Mouse (Mus musculus): ENCODE results near the gene Atp5c1.

Gene Atp5c1

DNA sequence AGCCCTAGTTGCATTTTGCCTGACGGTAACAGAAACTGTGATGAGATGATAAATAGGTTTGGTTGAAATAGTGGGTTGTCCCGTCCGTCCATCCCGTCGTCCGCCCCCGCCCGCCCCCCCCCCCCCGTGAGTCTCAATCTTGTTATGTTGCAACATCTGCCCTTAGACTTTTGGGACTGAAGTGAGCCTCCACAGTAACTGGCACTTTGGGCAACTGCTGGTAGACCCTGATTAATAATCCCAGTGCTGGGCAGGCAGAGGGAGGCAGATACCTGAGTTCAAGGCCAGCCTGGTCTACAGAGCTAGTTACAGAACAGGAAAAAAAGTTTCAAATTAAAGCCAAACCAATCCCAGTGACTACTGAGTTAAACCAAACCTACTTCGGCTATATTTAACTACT, 30.9 kb downstream of the Atp5c1 start:
- DNase-seq (ENCODE audit: low spot score): no peak

DNA sequence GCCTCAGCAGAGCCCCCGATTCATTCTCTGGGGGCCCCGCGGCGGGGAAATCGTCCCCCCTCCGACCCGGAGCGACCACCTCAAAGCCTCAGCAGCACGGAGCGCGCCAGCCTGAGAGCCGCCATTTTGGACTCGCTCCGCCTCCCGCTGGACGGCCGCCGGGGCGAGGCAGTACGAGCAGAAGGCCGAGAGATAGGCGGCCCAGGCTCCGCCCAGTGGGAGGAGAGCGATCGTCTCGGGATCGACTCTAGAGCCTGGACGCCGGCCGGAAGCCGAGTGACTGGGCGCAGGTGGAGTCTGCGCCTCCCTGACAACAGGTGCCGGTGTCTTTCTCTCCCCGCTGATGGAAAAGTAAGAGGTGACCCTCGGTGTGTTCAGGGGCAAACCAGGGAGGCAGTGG, 31.8 kb downstream of the Atp5c1 start, which contains the start of gene Taf3:
TSS of gene Taf3 (minus strand) at position 136 of the 400 bp plus-strand sequence.
- DNase-seq (ENCODE audit: low spot score): peak; percentile 95

DNA sequence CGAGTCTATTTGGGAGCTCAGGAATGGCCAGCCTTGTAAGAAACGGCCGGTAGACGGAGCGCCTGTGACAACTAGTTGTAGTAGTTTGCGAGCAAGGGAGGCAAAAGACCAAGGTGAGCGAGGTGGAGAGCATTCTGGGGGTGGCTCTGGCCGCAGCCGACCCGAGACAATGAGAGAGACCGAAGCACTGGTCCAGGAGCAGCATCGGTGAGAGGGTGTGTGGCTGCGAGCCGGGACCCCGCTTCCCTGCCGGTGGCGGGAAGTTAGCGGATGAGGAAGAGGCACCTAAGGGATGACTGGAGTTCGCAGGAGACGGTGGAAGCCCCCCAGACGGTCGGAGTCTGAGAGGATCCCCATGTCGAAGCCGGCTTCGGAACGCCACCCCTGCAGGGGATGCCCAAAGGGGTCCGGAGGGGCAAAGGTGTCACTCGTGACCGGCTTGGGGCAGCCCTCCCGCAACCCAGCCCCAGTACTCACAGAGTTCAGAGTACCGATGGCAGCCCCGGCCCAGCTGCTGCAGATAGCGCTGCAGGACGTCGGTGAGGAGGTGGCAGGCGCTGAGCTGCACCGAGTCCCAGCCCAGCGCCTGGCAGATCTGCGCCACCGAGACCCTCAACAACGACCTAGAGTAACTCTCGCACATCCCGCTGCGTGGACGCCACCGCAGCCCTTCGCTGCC, 32.4 kb downstream of the Atp5c1 start:
- DNase-seq (ENCODE audit: low spot score): peak; percentile 67

DNA sequence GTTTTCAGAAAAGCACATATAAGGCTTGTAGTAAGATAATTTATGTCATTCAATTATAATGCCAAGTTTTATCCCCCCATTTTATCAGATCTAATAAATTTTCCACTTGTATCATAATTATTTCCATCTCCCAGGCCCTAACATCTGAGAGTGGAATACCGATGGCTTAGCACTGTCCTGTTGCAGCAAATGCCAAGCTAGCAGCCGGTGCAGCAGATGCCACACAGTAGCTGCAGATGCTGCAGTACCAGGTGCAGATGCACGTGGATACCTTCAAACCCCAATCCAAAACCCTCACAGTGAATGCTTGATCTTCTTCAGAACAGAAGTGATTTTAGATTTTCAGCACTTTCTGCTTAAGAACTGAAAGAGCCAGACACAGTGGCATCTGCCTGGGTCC, 45.3 kb downstream of the Atp5c1 start:
- DNase-seq (ENCODE audit: low spot score): no peak

DNA sequence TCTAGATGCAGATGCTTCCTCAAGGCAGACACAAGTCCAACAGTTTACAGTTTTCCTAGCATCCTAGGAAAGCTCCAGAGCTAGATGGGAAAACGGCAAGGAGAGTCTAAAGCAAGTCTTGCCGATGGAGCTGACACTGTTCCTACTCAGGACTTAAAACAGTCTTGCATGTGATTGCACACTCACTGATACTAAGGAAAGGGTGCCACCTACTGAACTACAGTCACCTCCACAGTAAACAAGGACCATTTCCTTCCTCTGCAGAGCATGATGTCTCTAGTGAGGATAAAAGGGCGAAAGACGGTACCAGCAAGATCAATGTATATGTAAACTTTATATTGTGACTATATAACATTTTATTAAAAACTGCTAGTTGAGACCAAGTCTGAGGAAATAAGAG, 46.6 kb downstream of the Atp5c1 start:
- DNase-seq (ENCODE audit: low spot score): no peak

DNA sequence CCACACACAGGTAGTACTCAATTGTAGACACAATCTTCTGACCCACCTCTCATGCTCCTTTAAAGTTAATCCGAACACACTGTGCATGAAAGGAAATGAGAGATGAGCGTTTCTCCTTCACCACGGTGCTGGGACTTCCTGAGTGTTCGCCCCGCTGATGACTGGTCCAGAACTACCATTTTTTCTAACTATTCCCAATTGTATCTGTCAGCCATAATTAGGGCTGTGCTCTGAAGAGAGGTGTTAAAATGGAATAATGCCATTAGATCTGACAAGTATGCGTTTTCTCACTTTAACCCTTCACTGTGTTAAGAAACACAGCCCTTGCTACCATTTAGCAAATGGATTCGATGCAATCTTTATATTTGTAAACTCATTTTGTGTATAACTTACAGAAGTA, 50.6 kb downstream of the Atp5c1 start:
- no peak for DNase-seq (ENCODE audit: low spot score)

DNA sequence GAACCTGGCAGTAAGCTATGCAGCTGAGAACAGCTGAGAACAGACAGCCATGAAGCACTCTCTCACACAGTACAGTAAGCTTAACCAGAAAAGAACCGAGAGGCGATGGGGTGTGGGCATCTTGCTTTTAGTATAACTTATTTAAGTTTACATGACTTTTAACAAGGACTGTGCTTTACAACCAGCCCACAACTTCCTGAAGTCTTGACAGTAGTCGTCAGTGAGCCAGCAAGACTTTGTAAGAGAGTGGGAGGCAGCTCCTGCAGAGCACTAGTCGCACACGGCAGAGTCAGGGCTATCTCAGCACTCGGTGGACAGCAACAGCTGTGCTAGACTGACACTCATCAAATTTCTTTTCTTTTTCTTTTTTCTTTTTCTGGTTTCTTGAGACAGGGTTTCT, 56.0 kb downstream of the Atp5c1 start:
- DNase-seq (ENCODE audit: low spot score): no peak

DNA sequence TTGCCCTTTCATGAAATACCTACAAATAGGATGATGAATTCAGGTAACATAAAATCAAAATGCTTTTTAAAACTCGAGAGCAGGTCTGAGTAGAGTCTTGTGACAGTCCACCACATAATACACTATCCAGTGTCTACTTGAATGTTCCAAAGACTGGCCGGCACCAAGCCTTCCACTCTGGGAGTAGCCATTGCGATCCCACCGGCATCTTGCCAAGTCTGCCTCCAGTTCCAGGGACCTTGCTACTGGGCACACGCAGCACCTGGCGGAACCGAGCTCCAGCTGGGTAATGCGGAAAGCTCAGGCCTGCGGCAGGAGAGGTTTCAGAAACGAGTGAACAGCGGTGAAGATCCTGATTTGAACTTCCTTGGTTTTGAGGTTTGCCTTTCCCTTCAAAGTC, 59.0 kb downstream of the Atp5c1 start:
- no peak for DNase-seq (ENCODE audit: low spot score)

DNA sequence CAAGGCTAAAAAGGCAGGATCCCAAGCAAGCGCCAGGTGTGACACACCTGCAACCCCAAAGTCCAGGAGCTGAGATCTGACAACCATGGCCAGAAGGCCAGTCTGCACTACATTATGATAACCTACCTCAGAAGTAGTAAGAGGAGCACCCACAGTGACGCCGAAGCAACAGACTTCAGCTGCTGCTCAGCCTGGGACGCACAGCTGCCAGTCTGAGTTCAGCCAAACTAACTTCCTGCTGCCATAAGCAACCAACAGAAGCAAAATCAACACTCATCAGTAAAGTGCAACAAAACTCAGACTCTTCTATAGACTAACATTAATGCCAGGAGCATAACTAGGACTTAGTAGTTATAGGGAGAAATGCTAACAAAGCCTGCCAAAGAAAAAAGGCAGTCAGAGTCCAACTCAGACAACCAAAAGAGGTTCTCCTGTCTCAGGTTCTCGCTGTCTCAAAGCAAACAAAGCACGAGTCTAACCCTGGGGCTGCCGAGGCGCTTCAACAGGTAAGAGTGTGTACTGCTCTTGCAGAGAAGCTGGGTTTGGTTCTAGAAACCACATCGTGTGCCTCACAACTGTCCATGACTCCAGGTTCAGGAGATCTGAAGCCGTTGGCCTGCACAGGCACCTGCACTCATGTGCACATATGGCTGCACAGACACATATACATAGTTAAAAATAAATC, 65.2 kb downstream of the Atp5c1 start:
- no peak for DNase-seq (ENCODE audit: low spot score)

DNA sequence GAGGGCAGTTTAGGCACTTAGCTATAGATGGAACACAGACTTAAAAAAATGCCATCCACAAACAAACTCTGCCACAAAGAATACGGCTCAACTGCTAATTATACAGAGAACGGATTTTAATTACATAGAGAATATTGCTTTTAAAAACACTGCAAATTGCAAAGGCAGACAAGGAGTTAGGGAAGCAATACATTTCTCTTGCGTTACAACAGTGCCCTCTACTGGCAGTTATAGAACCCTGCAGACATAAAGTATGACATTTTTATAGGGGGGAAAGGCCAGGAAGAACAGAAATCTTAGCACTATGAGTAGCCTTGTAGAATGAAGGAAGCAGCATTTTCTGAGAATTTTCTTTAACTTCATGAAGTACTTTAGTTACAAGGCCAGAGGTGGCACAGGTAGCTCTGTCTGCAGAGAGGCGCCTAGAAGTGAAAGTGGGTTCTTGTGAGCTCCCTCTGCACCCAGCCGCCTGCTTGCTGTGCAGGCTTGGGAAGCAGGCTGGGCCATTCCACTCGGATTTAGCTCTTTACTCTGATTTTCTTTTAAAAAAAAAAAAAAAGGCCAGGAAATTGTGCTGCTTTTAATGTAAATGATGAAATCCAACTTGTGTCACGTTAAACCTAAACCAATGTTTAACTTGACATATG, 69.9 kb downstream of the Atp5c1 start:
- peak; percentile 82 for DNase-seq (ENCODE audit: low spot score)

DNA sequence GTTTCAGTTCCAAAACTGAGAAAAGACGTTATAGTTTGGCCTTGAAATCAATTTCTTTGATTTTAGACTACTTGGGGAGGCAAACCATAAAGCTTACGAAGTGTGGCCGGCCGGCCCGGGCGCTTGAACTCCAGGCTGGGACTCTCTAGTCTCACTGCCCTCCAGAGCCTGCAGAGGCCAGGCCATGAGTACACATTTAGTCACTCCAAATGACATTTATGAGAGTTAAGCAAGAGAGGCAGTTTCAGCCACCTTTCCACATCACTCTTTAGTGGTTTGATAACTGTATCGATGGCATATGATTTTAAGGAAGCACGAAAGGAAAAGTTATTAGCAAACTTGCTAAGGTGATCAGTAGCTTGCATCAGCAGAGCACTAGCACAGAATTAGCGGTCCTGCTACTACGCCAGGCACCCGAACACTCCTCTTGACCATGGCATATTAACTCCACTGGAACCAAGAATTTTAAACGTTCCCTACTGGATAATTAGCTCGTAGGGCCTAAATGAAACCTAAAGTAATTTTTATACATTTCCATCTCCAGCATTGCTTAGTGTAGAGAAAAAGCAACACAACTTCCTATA, 70.5 kb downstream of the Atp5c1 start:
- DNase-seq (ENCODE audit: low spot score): no peak

DNA sequence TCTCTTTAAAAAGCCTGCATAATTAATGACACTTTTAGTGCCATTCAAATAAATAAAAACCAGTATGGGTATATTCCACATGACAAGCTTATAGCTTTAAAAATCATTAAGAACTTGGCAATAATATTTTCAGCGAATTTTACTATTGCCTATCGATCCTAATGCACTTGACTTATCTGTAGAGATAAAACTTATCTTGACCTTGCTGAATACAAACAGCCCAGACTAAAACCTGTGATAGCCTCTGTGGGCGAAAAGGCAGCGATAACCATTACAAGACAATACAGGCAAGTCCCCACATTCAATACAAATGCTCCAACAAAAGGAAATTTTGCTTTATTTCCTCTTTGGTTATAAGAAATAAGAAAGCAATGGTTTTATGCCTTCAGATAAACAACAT, 71.7 kb downstream of the Atp5c1 start:
- no peak for DNase-seq (ENCODE audit: low spot score)

Measured in embryo, embryonic 10.5 days (tissue).